Mouse (Mus musculus): Measurements from ENCODE around the gene Cptp.

DNA sequence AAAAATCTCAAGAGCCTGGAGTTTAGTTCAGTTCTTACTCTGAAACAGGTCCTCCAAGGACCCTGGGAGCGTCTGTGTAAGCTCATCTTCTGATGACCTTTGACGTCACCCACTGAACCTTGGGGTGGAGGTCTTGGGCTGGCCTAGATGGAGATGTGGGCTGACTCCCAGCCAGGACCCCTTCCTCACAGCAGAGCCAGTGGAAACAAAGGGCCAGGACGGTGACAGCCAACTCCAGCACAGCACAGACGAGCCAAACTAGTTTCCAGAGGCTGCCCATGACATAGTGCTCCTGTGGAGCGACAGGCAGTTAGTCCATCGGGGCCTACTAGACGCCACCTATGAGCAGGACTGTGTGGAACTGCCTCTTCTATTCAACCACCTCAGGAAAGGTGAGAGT lies 39.0 kb upstream of the Cptp start:
- TF ChIP-seq CTCF (IDR thresholded peaks at IDR 0.05; ENCODE audit: insufficient read depth, low read length) (no peak), POLR2A (IDR thresholded peaks at IDR 0.05; ENCODE audit: borderline replicate concordance, extremely low read depth, low read depth, low read length) (no peak)

Measured in lung, adult 2 months (tissue).